Mouse (Mus musculus) layer of hippocampus, adult 9-11 months (tissue): ENCODE measurements around the gene Trim8.

Experiments used
- DNase-seq: peaks from one replicate; pipeline ENCODE4 v3.0.0; 2022

Trim8 gene

DNA sequence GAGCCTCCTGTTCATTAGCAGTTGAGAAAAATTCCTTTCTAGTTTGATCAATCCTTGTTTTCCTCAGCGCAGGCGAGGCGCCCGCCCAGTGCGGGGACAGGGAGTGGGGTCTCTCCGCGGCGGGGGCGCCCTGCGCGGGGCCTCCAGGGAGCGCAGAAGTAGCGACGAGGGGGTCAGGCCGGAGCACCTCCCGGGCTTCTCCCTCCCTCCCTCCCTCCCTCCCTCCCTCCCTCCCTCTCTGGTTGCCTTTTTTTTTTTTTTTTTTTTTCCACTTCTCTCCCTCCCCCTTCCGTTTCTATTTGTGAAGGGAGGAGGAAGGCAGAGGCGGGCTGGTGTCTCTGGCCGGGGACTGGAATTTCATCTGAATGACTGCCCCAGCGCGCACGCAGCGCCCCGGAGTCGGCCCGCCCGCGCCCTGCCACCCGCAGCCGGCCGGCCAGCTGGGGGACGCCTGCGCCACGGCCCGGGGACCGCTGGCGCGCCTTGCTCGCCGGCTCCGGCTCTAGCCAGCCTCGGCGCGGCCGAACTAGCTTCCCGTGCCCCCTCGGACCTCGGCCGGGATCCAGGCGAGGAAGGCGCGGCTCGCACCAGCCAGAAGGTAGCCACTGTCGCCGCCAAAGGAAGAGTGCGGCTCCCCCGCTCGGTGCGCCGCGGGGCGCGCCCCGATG is at the start of gene Trim8:
Gene Trim8 (plus strand): TSS at position 302 of the 668 bp plus-strand sequence.
- DNase-seq, result peak; percentile 84

- peak; percentile 61 for DNase-seq
Observed at GRCm38 (mm10) chr19:46452052-46452827, 49.3 kb upstream of the Trim8 start.

GRCm38 (mm10) chr19:46452916-46453315 is 48.6 kb upstream of the Trim8 start:
- no peak for DNase-seq

DNA sequence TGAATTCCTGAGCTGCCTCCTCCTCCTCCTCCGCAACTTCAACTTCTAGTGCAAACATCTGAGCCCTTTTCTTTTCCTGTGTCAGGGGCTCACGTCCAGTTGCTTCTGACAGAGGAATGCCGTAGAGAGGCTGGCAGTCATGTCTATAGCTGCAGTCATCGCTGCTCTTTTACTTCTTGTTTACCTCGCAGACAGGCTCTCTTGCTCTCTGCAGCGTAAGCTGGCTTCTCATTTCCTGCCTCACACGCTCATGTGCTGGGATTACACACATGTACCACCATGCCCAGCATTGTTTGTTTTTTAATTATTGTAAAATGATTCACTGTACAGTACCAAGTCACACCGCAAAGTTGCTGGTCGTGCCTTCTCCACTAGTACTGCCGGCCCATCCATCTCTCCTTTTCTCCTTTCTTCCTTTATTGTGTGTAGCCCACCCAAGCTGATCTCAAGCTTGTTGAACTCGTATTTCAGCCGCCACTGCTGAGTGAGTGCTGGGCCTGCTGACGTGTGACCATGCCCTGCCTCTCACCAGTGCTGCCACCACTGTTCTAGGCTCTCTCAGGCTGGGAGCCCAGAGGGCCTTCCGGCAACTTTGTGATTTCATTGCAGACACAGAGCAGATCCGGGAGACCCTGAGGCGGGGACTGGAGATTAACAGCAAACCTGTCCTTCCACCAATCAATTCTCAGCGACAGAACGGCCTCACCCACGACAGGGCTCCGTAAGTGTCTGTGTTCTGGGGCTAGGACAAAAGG is 47.2 kb upstream of the Trim8 start:
- DNase-seq, result no peak

DNA sequence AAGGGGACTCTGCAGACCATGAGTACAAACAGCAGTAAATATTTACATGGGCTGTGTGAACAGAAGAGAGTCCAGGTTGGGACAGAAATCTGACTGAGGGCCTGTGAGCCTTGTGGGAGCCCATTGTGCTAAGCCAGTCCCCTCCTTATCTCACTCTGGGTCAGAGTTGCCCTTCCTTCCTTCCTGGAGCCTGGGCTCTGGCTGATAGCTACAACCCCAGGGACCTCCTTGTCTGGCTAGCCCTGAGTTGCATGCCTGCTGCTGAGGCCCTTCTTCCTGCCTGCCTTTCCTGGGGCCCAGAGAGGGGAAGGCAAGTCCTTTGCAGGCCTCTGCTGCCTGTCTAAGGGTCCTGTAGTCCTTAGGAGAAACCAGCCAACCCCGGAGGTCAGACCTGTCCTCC is 46.5 kb upstream of the Trim8 start:
- peak; percentile 37 for DNase-seq

DNA sequence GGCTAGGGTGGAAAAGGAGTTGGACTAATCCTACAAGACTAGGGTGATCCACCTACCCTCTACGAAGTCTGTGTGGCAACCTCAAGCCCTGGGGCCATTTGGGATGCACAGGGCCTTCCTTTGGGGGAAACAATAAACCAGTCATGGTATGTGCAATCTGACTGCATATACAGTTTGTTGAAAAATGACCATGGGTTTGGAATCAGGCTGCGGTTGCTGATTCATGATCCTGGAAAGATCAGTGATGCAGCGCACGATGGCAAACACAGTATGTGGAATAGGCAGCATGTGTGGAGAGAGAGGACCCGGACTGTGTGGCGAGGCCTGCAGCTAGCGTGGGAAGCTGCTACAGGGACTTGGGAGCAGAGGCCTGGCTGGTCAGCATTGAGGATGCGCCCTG is 45.9 kb upstream of the Trim8 start:
- DNase-seq, result no peak

DNA sequence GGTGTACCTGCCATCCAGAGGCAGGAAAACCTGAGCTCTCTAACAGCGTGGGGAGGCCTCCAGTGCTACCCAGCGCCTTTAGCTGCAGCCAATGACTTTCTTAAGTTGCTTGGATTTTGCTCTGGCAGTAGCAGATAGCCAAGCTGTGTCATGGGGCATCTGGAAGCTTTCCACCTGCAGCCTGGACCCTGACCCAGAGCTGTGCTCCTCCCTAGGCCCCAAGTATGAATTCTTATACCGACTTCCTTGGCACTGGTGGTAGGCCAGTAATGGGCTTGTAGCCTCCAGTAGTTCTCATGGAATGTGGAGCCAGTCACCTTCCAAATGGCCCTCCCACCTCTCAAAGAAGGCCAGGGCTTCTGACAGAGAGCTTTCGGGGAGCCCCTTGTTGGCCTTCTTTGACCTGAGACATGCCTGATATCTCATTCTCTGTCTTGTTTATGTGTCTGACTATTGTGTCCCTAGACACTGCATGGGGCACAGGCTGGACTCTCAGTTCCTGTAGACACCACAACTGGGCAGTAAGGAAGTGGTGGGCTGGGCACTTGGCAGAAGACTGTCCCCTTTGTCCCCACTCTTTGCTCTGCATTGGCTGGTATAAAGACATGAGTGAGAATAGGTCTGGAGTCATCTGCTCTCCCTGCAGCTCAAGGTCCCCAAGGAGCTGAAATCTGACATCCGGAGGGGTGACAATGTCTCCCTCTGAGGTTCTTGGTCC is 45.3 kb upstream of the Trim8 start:
- DNase-seq, result peak; percentile 75

DNA sequence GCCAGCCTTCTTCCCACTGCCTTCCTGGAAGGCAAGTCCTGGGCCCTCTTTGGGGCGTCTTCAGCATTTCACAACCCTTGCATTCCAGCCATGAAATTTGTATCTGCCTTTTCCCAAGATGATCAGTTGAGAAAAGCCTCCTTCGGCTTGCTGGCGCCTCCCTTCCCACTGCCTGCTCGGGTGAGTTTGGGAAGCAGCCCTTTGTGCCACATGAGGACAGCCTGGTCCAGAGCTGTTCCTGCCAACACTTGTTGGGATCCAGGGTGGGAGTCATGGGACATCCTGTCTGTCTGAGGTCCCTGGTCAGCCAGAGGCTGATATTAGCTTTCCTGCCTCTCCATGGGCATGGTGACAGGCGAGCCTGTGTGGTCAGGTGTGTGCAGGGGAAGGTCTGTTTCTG is 43.7 kb upstream of the Trim8 start:
- no peak for DNase-seq

- no peak for DNase-seq
Observed at GRCm38 (mm10) chr19:46459256-46459655, 42.2 kb upstream of the Trim8 start.

DNA sequence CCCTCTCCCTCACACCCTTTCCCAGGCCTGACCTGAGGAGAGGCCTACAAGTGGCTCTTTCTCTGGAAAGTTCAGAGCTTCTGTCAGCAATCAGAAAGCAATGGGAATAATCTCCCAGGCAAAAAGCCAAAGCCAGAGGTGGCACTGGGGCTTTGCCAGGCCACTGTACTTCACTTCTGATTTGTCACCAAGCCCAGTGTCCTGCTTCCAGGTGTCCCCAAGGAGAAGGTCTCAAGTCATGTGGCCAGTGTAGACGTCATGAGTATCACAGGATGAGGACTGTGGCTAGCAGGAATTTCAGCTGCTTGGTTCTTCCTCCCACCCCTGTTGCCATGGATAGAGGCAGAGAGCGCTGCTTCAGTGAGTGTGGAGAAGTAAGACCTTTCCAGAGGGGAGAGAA is 41.6 kb upstream of the Trim8 start:
- no peak for DNase-seq

- no peak for DNase-seq
Observed at GRCm38 (mm10) chr19:46462574-46462973, 38.9 kb upstream of the Trim8 start.

- DNase-seq, result no peak
Observed at GRCm38 (mm10) chr19:46463446-46463845, 38.1 kb upstream of the Trim8 start.

DNA sequence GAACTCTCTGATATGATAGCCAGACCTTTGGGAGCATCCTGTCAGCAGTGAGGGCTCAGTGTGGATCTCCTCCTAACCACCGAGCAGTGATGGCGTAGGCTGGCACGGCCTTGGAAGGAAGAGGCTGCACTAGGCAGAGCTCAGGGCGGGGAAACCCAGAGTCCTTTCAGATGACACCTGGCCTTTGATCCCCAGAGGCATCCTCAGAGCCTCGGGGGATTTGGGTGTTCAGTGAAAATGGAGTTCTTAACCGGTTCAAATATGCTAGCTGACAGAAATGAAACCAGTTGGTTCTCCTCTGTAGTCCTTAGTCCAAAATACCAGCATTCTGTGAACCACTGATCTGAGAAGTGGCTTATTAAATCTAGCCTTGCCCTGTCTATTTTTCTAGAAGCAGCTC is 35.3 kb upstream of the Trim8 start:
- no peak for DNase-seq

GRCm38 (mm10) chr19:46467051-46467503 is 34.4 kb upstream of the Trim8 start:
- no peak for DNase-seq

DNA sequence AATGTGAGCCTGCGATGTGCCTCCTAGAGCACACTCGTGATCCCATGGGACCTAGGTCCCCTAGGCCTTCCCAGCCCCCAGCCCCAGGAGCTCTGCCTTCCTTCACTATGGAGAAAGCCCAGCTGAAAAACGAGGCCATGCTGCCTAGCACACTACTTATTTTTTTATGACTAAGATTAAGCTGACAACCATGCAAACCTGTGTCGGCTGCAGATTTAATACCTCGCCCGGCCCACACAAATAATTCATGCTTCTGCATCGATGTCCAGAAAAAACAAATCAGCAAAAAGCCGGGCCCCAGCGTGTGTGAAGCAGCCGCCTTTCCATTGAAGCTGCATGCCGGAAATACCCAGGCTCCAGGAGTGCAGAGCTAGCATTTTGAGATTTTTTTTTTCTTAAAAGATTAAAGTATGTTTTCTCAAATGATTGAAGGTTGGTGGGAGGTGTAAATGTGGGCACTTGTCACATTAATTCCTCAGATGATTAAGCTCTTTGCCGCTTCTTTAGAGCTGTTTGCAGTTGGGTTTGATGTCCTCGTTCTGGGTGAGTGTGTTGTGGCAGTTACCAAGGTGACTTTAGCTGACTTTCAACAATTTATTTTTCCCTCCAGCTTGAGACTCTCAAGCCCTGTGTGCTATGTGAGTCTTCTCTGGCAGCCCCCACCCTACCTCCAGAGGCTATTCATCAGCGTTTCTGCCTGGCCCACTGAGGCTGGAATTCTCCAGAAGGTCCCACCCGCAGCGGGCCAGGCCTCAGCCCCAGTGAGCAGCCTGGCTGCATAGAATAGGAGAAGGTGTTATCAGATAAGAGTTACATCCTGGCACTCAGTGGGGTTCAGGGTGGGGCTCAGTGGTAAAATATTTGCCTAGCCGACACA is 30.9 kb upstream of the Trim8 start:
- DNase-seq, result no peak

DNA sequence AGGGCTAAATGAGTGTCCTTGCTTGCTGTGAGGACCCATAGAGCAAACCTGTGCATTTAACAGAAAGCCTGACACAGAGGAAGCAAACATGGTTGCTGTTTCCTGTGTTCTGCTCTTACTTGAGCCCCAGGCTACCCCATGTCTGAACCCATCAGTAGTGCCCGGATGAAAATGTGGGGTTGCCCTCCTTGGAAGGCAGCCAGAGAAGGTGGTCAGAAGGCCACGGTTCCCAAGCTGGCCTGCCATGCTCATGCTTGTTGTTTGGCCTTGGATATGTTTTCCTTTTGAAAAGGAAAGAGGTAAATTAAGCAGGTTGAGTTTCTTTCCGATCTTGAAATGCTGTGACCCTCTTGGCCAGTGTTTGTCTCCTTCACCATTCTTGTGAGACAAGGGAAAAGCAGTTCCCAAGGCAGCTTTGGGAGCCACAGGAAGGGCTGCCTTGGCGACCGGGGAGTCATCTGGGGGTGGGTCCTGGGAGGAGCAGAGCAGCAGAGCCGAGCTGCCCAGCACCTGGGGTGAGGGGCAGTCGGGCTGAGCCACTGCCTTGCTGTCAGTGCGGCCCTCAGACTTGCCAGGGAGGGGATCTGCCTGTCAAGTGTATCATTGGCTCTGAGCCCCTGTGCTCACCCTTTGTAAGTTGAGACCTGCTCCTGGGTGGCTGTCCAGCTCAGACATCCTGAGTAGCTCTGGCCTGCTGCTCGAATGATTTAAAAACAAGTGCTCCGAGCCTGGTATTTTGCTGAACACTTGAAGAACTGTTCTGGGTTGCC is 30.0 kb upstream of the Trim8 start:
- no peak for DNase-seq

DNA sequence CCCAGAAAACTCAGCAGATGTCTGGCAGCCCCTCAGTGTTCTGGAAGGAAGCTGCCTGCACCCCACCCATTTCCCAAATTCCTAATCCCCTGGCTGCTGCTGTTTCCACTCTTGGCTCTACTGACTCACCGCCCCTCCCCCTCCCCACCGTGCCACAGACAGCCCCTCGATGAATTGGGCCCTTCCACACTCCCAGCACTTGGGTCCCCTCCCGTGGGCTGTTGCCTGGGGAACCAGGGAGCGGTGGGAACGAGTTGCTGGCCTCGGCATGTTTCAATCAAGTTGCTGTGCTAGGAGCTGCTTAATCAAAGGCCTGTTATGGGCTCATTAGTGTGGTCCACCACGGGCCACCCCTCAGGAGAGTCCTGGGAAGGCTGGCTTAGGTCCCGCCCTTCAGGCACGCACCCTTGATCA is 24.1 kb upstream of the Trim8 start:
- peak; percentile 53 for DNase-seq

- DNase-seq, result no peak
Observed at GRCm38 (mm10) chr19:46478242-46478641, 23.3 kb upstream of the Trim8 start.

DNA sequence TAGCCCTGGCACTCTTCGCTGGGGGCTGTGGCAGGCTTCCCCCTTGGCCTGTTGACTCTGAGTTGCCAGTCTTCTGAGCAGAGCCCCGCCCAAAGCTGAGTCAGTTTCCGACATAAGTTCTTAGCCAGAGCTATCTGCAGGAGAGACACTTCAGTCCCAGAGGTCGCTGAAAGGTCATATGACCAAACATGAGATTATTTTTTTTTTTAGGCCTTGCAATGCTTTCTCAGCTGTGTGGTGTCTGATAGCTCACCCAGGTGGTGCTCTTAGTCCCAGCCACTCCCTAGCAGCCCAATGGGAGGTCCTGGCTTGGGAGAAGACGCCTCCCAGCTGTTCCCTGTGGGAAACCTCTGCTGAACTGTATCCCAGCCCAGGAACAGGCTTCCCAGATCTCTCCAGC is 22.7 kb upstream of the Trim8 start:
- DNase-seq, result no peak

GRCm38 (mm10) chr19:46479306-46480075 is 22.0 kb upstream of the Trim8 start:
- DNase-seq, result no peak
